Mouse (Mus musculus) T-cell, adult 2 months (primary cell): Measurements from ENCODE around the gene Adtrp.

Experiments used
- DNase-seq: peaks from one replicate; pipeline ENCODE4 v3.0.0; 2022; ENCODE audit warnings: low spot score

The Adtrp gene

DNA sequence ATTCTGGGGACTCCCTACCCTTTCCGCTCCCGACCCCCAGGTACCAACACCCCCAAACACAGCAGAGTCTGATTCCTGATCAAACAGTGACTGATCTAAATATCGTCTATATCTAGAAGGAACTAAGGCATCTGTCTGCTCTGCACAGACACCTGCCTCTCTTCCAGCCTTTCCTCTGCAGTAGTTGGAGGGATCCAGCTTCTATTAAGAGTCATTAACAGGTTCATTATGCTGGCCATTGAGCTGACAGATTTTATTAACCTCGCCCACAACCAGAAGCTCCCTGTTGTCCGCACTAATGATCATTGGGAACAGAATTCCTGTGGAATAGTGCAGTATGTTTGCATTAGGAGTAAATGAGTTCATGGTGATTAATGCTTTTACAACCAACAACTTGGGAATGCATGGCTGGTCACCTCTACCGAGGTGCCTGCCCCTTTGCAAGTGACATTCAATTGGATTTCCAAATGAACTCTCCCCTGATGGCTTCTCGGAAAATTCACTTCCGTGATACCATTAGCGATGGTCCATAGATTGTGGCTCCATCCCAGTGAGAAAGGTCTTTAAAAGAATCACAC, 67.8 kb downstream of the Adtrp start:
- DNase-seq: no peak

GRCm38 (mm10) chr13:41773812-41774376, 73.6 kb downstream of the Adtrp start:
- DNase-seq: no peak

GRCm38 (mm10) chr13:41771061-41771460, 76.4 kb downstream of the Adtrp start:
- DNase-seq: no peak

DNA sequence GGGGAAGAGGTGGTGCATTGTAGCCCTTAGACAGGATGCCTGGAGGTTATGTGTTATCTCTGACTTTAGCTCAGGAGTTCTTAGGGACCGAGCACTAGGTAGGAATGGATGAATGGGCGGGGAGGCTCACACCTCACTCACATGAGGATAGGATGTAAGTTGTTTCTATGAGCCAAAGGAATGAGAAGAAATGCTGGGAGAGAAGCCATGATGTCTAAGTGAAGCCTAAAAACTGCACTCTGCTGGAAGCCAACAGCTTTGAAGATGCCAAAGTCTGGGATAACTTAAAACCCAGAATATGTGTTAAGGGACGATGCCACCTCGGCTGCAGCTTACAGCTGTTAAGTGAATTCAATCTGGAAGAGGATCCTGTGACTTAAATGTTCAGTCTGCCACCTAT, 79.5 kb downstream of the Adtrp start:
- no peak for DNase-seq

- no peak for DNase-seq
These were observed 85.5 kb downstream of the Adtrp start for GRCm38 (mm10) chr13:41761986-41762385.

DNA sequence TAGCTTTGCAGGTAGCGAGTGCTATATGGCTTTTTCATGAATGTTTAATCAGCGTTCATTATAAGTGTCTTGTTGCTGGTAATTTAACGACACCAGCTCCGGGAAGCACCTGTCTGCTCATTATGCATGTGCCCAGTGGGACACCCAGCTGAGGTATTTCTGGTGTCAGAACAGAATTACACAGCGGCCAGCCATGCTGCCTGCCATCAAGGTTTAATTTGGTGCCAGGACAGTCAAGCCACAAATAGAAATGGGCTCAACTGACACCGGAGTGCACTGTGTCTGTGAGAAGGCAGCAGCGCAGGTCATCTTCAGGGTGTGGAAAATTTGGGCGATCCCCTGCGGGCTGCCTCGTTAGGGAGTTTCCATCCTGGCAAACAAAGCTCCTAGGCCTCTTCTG, 87.0 kb downstream of the Adtrp start:
- no peak for DNase-seq

- no peak for DNase-seq
These were observed 88.7 kb downstream of the Adtrp start for GRCm38 (mm10) chr13:41758550-41759465.

- no peak for DNase-seq
These were observed 94.4 kb downstream of the Adtrp start for GRCm38 (mm10) chr13:41753114-41753513.

DNA sequence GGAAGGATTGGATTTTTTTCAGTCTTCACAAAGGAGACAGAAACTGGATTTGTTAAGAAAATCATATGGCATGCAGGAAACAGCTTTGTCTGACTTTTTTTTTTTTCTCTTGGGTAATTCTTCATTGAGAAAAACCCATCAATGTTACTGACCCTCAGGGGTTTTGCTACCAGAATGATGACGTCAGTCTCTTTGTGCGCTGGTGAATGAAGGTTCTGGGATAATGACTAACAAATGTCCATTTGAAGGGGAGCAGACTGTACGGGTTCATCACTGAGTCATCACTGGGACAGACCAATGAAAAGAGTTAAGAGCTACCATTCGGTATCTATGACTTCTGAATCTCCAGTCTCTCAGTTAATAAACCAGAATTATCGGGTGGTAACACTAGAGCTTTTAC, 97.0 kb downstream of the Adtrp start:
- no peak for DNase-seq

GRCm38 (mm10) chr13:41748866-41749265, 98.6 kb downstream of the Adtrp start:
- DNase-seq: no peak

DNA sequence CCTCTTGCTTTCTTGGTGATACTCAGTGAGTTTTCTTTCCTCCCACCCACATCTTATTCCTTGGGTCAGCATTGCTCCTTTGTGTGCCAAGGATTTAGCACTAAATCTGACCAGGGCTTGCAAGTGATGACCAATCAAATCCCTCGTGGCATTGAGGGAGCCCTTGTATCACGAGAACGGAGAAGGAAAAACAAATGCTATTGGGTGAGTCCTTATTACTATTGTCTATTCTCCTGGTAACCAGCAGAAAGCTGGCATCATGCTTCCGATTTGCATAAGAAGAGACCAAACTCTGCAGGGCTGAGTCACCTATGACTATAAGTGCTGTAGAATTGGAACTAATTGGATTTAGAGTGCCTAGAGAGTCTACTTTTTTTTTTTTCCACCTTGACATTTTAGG, 99.8 kb downstream of the Adtrp start:
- no peak for DNase-seq

DNA sequence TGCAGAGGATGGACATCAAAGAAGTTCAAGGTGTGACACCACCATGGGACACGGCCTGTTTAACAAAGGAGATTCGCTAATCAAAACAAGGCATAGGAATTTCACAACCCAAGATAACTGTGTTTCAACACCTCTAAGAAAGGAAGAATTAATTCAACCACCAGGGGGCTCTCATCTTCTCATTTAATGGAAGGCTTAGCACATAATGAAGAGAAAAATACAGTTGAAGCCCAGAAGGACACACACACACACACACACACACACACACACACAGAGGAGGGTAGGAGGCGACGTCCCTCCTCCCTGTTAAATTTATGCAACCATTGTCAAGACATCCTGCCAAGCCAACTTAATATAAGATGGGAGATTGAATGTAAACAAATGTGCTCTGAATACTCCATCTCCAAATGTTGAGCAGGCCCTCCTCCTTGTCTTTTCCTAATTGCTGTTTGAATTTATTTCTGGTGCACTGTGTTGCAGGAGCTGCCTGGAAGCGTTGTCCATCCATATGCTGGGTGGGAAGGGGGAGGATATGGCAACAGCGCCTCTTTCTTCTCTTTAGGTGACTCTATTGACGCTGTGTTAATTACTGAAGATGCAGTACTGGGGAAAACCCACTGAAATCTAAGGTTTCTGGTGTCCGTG, 100.4 kb downstream of the Adtrp start:
- DNase-seq: peak; percentile 31

DNA sequence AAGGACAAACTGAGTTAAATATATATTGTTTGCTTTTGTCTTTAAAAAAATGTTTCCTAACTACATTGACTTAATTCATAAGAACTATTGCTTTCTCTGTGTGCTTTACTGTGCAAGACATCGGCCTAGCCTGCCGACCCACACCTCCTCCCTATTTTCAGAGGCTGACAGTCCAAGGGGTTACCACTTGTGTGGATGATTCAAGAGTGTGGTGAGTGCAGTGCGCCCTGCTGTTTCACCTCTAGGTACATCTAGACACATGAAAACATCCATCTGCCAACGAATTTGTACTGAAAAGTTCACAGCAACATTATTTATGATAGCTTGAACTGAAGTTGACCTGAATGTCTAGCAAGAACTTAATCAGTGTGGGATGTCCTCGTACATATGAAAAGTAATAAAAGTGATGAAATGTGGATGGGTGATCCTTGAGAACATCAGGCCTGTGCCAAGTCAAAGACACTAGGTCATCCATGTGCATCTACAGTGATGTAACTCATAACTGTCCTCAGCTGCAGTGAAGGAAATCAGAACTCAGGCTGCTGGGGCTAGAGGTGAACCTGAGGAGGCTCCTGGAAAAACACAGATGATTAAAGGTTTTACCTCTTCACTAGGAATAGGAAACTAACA, 106.9 kb downstream of the Adtrp start:
- no peak for DNase-seq

DNA sequence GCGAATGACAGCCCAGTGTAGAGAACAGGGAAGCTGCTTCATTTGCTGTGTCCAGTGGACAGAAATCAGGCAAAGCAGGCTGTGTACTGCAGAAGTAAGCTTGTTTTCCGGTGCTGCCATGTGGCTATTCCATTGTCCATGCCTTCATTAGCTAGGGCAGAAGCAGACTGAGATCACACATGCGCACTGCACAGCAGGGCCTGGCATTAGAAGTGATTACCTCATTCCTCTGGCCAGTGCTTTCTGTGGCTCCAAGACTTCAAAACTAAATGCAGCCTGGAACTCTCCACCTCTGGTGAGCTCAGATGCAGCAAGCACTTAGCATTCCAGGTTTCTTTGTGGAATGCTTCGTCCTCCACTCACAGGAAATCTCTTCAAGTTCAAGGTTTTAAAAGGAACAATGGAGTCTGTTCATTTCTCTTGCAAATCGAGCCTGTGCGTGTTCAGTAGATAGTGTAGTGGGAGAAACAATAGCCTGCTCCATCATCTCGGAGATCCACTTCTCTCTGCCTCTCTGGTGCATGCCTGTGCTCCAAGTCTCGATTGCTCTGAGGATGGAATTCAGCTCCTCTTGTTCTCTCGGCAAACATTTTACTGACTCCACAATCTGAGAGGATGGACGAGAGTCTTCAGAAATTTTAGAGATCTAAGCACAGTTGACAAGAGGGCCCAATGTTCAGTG, 109.7 kb downstream of the Adtrp start:
- no peak for DNase-seq

DNA sequence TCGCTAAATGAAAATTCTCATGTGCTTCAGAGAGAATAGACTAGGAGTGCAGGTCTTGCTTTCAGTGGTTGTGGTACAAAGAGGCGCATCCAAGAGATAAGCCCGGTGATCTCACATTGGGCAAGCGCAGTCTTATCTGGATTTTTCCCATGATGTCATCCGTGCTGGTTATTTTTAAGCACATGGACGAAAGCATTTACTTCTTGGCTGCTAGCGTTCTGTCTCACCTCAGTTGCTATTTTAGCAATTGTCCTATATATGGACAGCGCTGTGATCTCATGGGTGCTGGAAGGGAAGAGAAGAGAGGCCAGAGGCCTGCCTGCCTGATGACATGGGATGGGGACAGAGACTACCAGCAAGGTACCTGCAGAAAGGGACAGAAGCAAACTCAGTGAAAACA, 117.8 kb downstream of the Adtrp start:
- DNase-seq: no peak

- DNase-seq: no peak
These were observed 119.7 kb downstream of the Adtrp start for GRCm38 (mm10) chr13:41727803-41728202.

- no peak for DNase-seq
These were observed 128.2 kb downstream of the Adtrp start for GRCm38 (mm10) chr13:41719331-41719730.

DNA sequence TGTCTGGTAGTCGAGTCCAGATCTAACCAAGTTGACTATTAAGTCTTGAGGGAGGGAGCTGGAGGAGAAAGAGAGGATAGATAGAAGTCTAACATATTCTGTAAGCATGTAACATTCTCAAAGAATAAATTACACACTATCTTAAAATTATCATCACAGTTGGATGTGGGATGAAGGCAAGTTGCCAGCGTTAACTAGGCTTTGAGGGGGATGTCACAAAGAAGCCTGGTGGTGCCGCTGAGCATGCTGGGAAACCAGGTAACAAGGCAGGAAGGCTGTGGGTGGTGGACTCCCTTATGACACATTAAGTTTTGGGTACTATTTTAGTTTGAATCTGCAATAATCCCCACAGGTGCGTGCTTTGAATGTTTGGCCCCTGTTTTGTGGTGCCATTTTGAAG, 129.4 kb downstream of the Adtrp start:
- no peak for DNase-seq
